Mouse (Mus musculus) C2C12 (cell line): ENCODE data around the gene Ep400. TPM values are rescaled to one million over a fixed set of nuclear protein-coding genes. Genes with fewer than 3 reads are reported as not detected.

Experiments
- H3K27me3 ChIP-seq: one replicate; pipeline ENCODE4 v1.6.1; 2011; ENCODE audit not compliant: control insufficient read depth, insufficient read depth, insufficient read length
- H3K36me3 ChIP-seq: one replicate; pipeline ENCODE4 v1.6.1; 2011; ENCODE audit not compliant: control insufficient read depth, insufficient read depth
- H3K4me3 ChIP-seq: one replicate; pipeline ENCODE4 v1.5.1; 2011; ENCODE audit warnings: mild to moderate bottlenecking, control low read depth; ENCODE audit not compliant: poor library complexity, insufficient read depth, severe bottlenecking
- H3K79me2 ChIP-seq: one replicate; pipeline ENCODE4 v1.6.1; 2011; ENCODE audit not compliant: control insufficient read depth, insufficient read depth
- H3K79me3 ChIP-seq: one replicate; pipeline ENCODE4 v1.6.1; 2011; ENCODE audit warnings: low read depth, control low read depth
- H3ac ChIP-seq: one replicate; pipeline ENCODE3; 2011; ENCODE audit warnings: low read depth; ENCODE audit not compliant: control insufficient read depth, insufficient read length
- CEBPB ChIP-seq: IDR thresholded peaks from one replicate; pipeline ENCODE4 v1.6.1; 2011; ENCODE audit warnings: low read depth, mild to moderate bottlenecking, control low read depth, moderate library complexity
- CTCF ChIP-seq: IDR thresholded peaks from one replicate; pipeline ENCODE4 v1.5.1; 2011; ENCODE audit not compliant: control insufficient read depth, insufficient read depth, insufficient read length
- FOSL1 ChIP-seq: IDR thresholded peaks from one replicate; pipeline ENCODE4 v1.8.0; 2011; ENCODE audit warnings: mild to moderate bottlenecking, low read length; ENCODE audit not compliant: poor library complexity, insufficient read depth, severe bottlenecking
- MAX ChIP-seq: IDR thresholded peaks from one replicate; pipeline ENCODE4 v1.6.1; 2011; ENCODE audit warnings: mild to moderate bottlenecking, control low read depth
- MYOD1 ChIP-seq: IDR thresholded peaks from one replicate; pipeline ENCODE4 v1.6.1; 2011; ENCODE audit warnings: low read depth; ENCODE audit not compliant: control insufficient read depth, insufficient read length
- MYOG ChIP-seq: IDR thresholded peaks from one replicate; pipeline ENCODE4 v1.6.1; 2011; ENCODE audit not compliant: control insufficient read depth, insufficient read length; ENCODE audit errors: extremely low read depth
- USF1 ChIP-seq: IDR thresholded peaks from one replicate; pipeline ENCODE4 v1.6.1; 2011; ENCODE audit warnings: low read depth, mild to moderate bottlenecking, control low read depth, moderate library complexity
- polyA plus RNA-seq: library from polyadenylated mRNA; unstranded; fragments of >200 nt; fragmentation: generic; extraction: Trizol; gene quantifications from one replicate; pipeline ENCODE4 v1.2.1, GENCODE M21; 2012; ENCODE audit warnings: missing spikeins

Gene Ep400
- polyA plus RNA-seq, 1 experiment: 23.6 TPM

- no peak for TF ChIP-seq MYOG
- TF ChIP-seq MYOD1: no peak
- TF ChIP-seq MAX: no peak
- no peak for TF ChIP-seq CTCF
- TF ChIP-seq FOSL1: no peak
- no peak for TF ChIP-seq CEBPB
- TF ChIP-seq USF1: no peak
- Histone ChIP-seq H3K36me3 (no peaks in the 10 kb centered on the region), H3K4me3 (no peak overlapping the region), H3K27me3 (no peaks in the 10 kb centered on the region), H3K79me2 (peaks cover 31% of the 10 kb centered on the region), H3ac (no peak overlapping the region), H3K79me3 (peaks cover 9% of the 10 kb centered on the region)
Measured at GRCm38 (mm10) chr5:110806676-110807075, 36.2 kb upstream of the Ep400 start.

- TF ChIP-seq MAX: no peak
- TF ChIP-seq FOSL1: no peak
- TF ChIP-seq MYOG: no peak
- no peak for TF ChIP-seq CTCF
- Histone ChIP-seq H3ac (no peak overlapping the region), H3K79me3 (peaks cover 9% of the 10 kb centered on the region), H3K4me3 (no peak overlapping the region), H3K79me2 (peaks cover 31% of the 10 kb centered on the region), H3K36me3 (no peaks in the 10 kb centered on the region), H3K27me3 (no peaks in the 10 kb centered on the region)
Measured at GRCm38 (mm10) chr5:110806154-110806553, 35.6 kb upstream of the Ep400 start.

- H3K36me3 ChIP-seq: no peaks in the 10 kb centered on the region
Measured at GRCm38 (mm10) chr5:110804012-110804743, 33.7 kb upstream of the Ep400 start.

GRCm38 (mm10) chr5:110802809-110803208 lies 32.3 kb upstream of the Ep400 start:
- H3K36me3 ChIP-seq: peaks cover 9% of the 10 kb centered on the region
- no peak overlapping the region for H3K4me3 ChIP-seq

More at GRCm38 (mm10) chr5:110804012-110804743, 33.7 kb upstream of the Ep400 start:
- H3K27me3 ChIP-seq: no peaks in the 10 kb centered on the region
- TF ChIP-seq MYOD1 (no peak), USF1 (no peak)
- peaks cover 9% of the 10 kb centered on the region for H3K79me3 ChIP-seq
- H3ac ChIP-seq: no peak overlapping the region
- no peak overlapping the region for H3K4me3 ChIP-seq
- H3K79me2 ChIP-seq: peaks cover 28% of the 10 kb centered on the region

GRCm38 (mm10) chr5:110802186-110802585 lies 31.7 kb upstream of the Ep400 start:
- TF ChIP-seq CEBPB: no peak
- TF ChIP-seq USF1: no peak
- no peak for TF ChIP-seq FOSL1
- no peak for TF ChIP-seq CTCF
- TF ChIP-seq MAX: no peak
- no peak for TF ChIP-seq MYOG
- Histone ChIP-seq H3K27me3 (no peaks in the 10 kb centered on the region), H3K4me3 (no peak overlapping the region), H3K36me3 (peaks cover 9% of the 10 kb centered on the region), H3K79me2 (peaks cover 8% of the 10 kb centered on the region), H3K79me3 (no peaks in the 10 kb centered on the region), H3ac (no peak overlapping the region)

More at GRCm38 (mm10) chr5:110802809-110803208, 32.3 kb upstream of the Ep400 start:
- Histone ChIP-seq H3K27me3 (no peaks in the 10 kb centered on the region), H3ac (no peak overlapping the region), H3K79me3 (peaks cover 3% of the 10 kb centered on the region), H3K79me2 (peaks cover 15% of the 10 kb centered on the region)
- TF ChIP-seq MYOD1: no peak
- no peak for TF ChIP-seq FOSL1
- no peak for TF ChIP-seq MAX
- TF ChIP-seq CTCF: no peak
- no peak for TF ChIP-seq USF1
- TF ChIP-seq CEBPB: no peak

- Histone ChIP-seq H3K27me3 (no peaks in the 10 kb centered on the region), H3K4me3 (no peak overlapping the region), H3K36me3 (peaks cover 9% of the 10 kb centered on the region), H3ac (no peak overlapping the region), H3K79me2 (no peaks in the 10 kb centered on the region), H3K79me3 (no peaks in the 10 kb centered on the region)
- TF ChIP-seq USF1: no peak
- TF ChIP-seq FOSL1: no peak
- TF ChIP-seq MYOG: no peak
- no peak for TF ChIP-seq CTCF
- no peak for TF ChIP-seq MAX
- no peak for TF ChIP-seq MYOD1
- no peak for TF ChIP-seq CEBPB
Measured at GRCm38 (mm10) chr5:110801036-110801624, 30.6 kb upstream of the Ep400 start.
